Mouse (Mus musculus) erythroblast, embryonic 14.5 days (primary cell): Measurements from ENCODE around the gene Kdm1b.

ENCODE experiments used
- GATA1 ChIP-seq: IDR thresholded peaks from 2 replicates; pipeline ENCODE4 v1.6.1; 2012; ENCODE audit warnings: low read length, inconsistent platforms, mixed read lengths
- TAL1 ChIP-seq: IDR thresholded peaks from 3 replicates; pipeline ENCODE4 v1.6.1; 2012; ENCODE audit warnings: low read length, inconsistent platforms, mixed read lengths

GRCm38 (mm10) chr13:47124986-47125385 lies 81.7 kb downstream of the Kdm1b start:
- TF ChIP-seq TAL1: no peak
- no peak for TF ChIP-seq GATA1
